Mouse (Mus musculus) forebrain, embryonic 10.5 days (tissue): Measurements from ENCODE around the gene Grsf1. TPM values are rescaled to one million over a fixed set of nuclear protein-coding genes. Genes with fewer than 3 reads are reported as not detected.

ENCODE experiments used
- DNase-seq: peaks from one replicate; pipeline ENCODE4 v3.0.0-alpha.2; 2017; ENCODE audit warnings: low spot score; ENCODE audit errors: extremely low spot score
- H3K27ac ChIP-seq: fragments of 300-500 bp; sonication (generic); 2 replicates; pipeline ENCODE4 v1.5.1; 2016; ENCODE audit warnings: mild to moderate bottlenecking
- H3K27me3 ChIP-seq: fragments of 300-500 bp; sonication (generic); 2 replicates; pipeline ENCODE4 v1.6.1; 2016; ENCODE audit warnings: mild to moderate bottlenecking; ENCODE audit not compliant: poor library complexity, severe bottlenecking
- H3K36me3 ChIP-seq: fragments of 300-500 bp; sonication (generic); replicated peaks from 2 replicates; pipeline ENCODE4 v1.6.1; 2016; ENCODE audit warnings: mild to moderate bottlenecking, moderate library complexity
- H3K4me1 ChIP-seq: fragments of 300-500 bp; sonication (generic); 2 replicates; pipeline ENCODE4 v1.6.1; 2016
- H3K4me3 ChIP-seq: fragments of 300-500 bp; sonication (generic); 2 replicates; pipeline ENCODE4 v1.5.1; 2016; ENCODE audit warnings: mild to moderate bottlenecking, moderate library complexity
- H3K9me3 ChIP-seq: fragments of 300-500 bp; sonication (generic); 2 replicates; pipeline ENCODE4 v1.6.1; 2016; ENCODE audit warnings: mild to moderate bottlenecking, moderate library complexity
- WGBS: fragments of 180-500 bp; shearing (Covaris S2); methylation state at CpG from one replicate; pipeline ENCODE4 v1.1.7; 2016; 5-methylcytosine and 5-hydroxymethylcytosine counted together
- polyA plus RNA-seq: library from polyadenylated mRNA; unstranded; fragments of >200 nt; fragmentation: Nextera tagmentation; extraction: Ambion mirVana; gene quantifications from 2 replicates; pipeline ENCODE4 v1.2.1, GENCODE M21; 2016

Gene Grsf1
- polyA plus RNA-seq, 1 experiment from 2014 or later, result 79.7 TPM

- Histone ChIP-seq H3K9me3 (no peaks in the 10 kb centered on the region), H3K27ac (no peak overlapping the region), H3K36me3 (peaks cover 91% of the 10 kb centered on the region), H3K4me3 (no peak overlapping the region), H3K27me3 (no peaks in the 10 kb centered on the region), H3K4me1 (no peaks in the 10 kb centered on the region)
- DNase-seq, result no peak
- 93% methylated on average over 9 of the region's 9 CpGs for WGBS
Observed at GRCm38 (mm10) chr5:88642786-88643185, 33.2 kb downstream of the Grsf1 start.

GRCm38 (mm10) chr5:88634076-88634475 lies 41.9 kb downstream of the Grsf1 start:
- Histone ChIP-seq H3K4me1 (no peaks in the 10 kb centered on the region), H3K36me3 (peaks cover 89% of the 10 kb centered on the region), H3K9me3 (no peaks in the 10 kb centered on the region), H3K27ac (no peak overlapping the region), H3K27me3 (no peaks in the 10 kb centered on the region), H3K4me3 (no peak overlapping the region)
- 84% methylated on average over 5 of the region's 5 CpGs for WGBS
- DNase-seq, result no peak

GRCm38 (mm10) chr5:88632463-88632862 lies 43.5 kb downstream of the Grsf1 start:
- no peak for DNase-seq
- Histone ChIP-seq H3K4me1 (no peaks in the 10 kb centered on the region), H3K4me3 (no peak overlapping the region), H3K27ac (no peak overlapping the region), H3K36me3 (peaks cover 90% of the 10 kb centered on the region), H3K9me3 (no peaks in the 10 kb centered on the region), H3K27me3 (no peaks in the 10 kb centered on the region)
- WGBS, result 83% methylated on average over 9 of the region's 9 CpGs

- Histone ChIP-seq H3K4me3 (no peak overlapping the region), H3K9me3 (no peaks in the 10 kb centered on the region), H3K27ac (no peak overlapping the region), H3K27me3 (no peaks in the 10 kb centered on the region), H3K36me3 (peaks cover 87% of the 10 kb centered on the region), H3K4me1 (no peaks in the 10 kb centered on the region)
- no peak for DNase-seq
- WGBS, result 93% methylated on average over 5 of the region's 5 CpGs
Observed at GRCm38 (mm10) chr5:88631545-88631944, 44.4 kb downstream of the Grsf1 start.

GRCm38 (mm10) chr5:88630883-88631282 lies 45.1 kb downstream of the Grsf1 start:
- no peaks in the 10 kb centered on the region for H3K27me3 ChIP-seq
- H3K27ac ChIP-seq, result no peak overlapping the region
- no peak for DNase-seq
- 77% methylated on average over 3 of the region's 3 CpGs for WGBS
- peaks cover 89% of the 10 kb centered on the region for H3K36me3 ChIP-seq
- no peaks in the 10 kb centered on the region for H3K4me1 ChIP-seq
- H3K9me3 ChIP-seq, result no peaks in the 10 kb centered on the region
- H3K4me3 ChIP-seq, result no peak overlapping the region

GRCm38 (mm10) chr5:88629987-88630386 lies 46.0 kb downstream of the Grsf1 start:
- Histone ChIP-seq H3K4me3 (no peak overlapping the region), H3K27me3 (no peaks in the 10 kb centered on the region), H3K9me3 (no peaks in the 10 kb centered on the region), H3K4me1 (no peaks in the 10 kb centered on the region), H3K27ac (no peak overlapping the region), H3K36me3 (peaks cover 85% of the 10 kb centered on the region)
- WGBS, result 94% methylated on average over 8 of the region's 8 CpGs
- no peak for DNase-seq

GRCm38 (mm10) chr5:88629125-88629524 lies 46.8 kb downstream of the Grsf1 start:
- Histone ChIP-seq H3K9me3 (no peaks in the 10 kb centered on the region), H3K36me3 (peaks cover 77% of the 10 kb centered on the region), H3K4me3 (no peak overlapping the region), H3K27me3 (no peaks in the 10 kb centered on the region), H3K27ac (no peak overlapping the region), H3K4me1 (no peaks in the 10 kb centered on the region)
- 90% methylated on average over 11 of the region's 11 CpGs for WGBS
- no peak for DNase-seq

- Histone ChIP-seq H3K27me3 (no peaks in the 10 kb centered on the region), H3K4me1 (no peaks in the 10 kb centered on the region), H3K27ac (no peak overlapping the region), H3K4me3 (no peak overlapping the region), H3K9me3 (no peaks in the 10 kb centered on the region), H3K36me3 (peaks cover 63% of the 10 kb centered on the region)
- 94% methylated on average over 4 of the region's 4 CpGs for WGBS
- no peak for DNase-seq
Observed at GRCm38 (mm10) chr5:88627545-88627944, 48.4 kb downstream of the Grsf1 start.

- no peaks in the 10 kb centered on the region for H3K9me3 ChIP-seq
- no peak for DNase-seq
- H3K4me1 ChIP-seq, result no peaks in the 10 kb centered on the region
- no peak overlapping the region for H3K4me3 ChIP-seq
- H3K36me3 ChIP-seq, result peaks cover 86% of the 10 kb centered on the region
- no peak overlapping the region for H3K27ac ChIP-seq
- H3K27me3 ChIP-seq, result no peaks in the 10 kb centered on the region
- 90% methylated on average over 4 of the region's 4 CpGs for WGBS
Observed at GRCm38 (mm10) chr5:88616988-88617387, 59.0 kb downstream of the Grsf1 start.

GRCm38 (mm10) chr5:88614129-88614528 lies 61.8 kb downstream of the Grsf1 start:
- WGBS, result 93% methylated on average over 1 of the region's 1 CpGs
- no peak for DNase-seq

More at GRCm38 (mm10) chr5:88614129-88614528, 61.8 kb downstream of the Grsf1 start:
- H3K27ac ChIP-seq, result no peak overlapping the region
- peaks cover 65% of the 10 kb centered on the region for H3K36me3 ChIP-seq
- no peaks in the 10 kb centered on the region for H3K9me3 ChIP-seq
- H3K4me1 ChIP-seq, result no peaks in the 10 kb centered on the region
- no peak overlapping the region for H3K4me3 ChIP-seq
- no peaks in the 10 kb centered on the region for H3K27me3 ChIP-seq

Other genes with a start within 250 kb of the Grsf1 start
- 0.16 TPM in 1 of 2 replicates, not detected in the other for gene Ambn, start 220.2 kb downstream of the Grsf1 start, polyA plus RNA-seq
- not detected in 2 replicates for gene Enam, start 188.2 kb downstream of the Grsf1 start, polyA plus RNA-seq
- gene Jchain, start 148.3 kb downstream of the Grsf1 start, polyA plus RNA-seq, result 0.14 TPM in 1 of 2 replicates, not detected in the other
- gene Utp3, start 121.7 kb downstream of the Grsf1 start, polyA plus RNA-seq, result 86.5 and 95.9 TPM in 2 replicates
- 29.6 and 33.9 TPM in 2 replicates for gene Rufy3, start 111.1 kb downstream of the Grsf1 start, polyA plus RNA-seq
- gene Mob1b, start 44.7 kb upstream of the Grsf1 start, polyA plus RNA-seq, result 14.1 and 14.9 TPM in 2 replicates
- 122 and 127 TPM in 2 replicates for gene Dck, start 88.8 kb upstream of the Grsf1 start, polyA plus RNA-seq
- 1.3 and 1.7 TPM in 2 replicates for gene Slc4a4, start 210.6 kb upstream of the Grsf1 start, polyA plus RNA-seq